Mouse (Mus musculus) forebrain, embryonic 16.5 days (tissue): ENCODE results near the gene Smurf2. TPM values are rescaled to one million over a fixed set of nuclear protein-coding genes. Genes with fewer than 3 reads are reported as not detected.

Experiments used
- ATAC-seq: fragments of 200-750 bp; cut with Nextera tagmentation; 2 replicates; pipeline ENCODE4 v1.8.0; 2017; ENCODE audit warnings: mild to moderate bottlenecking, moderate library complexity
- H3K27ac ChIP-seq: fragments of 300-500 bp; sonication (generic); 2 replicates; pipeline ENCODE4 v1.5.1; 2014; ENCODE audit warnings: low read length, control low read depth
- H3K27me3 ChIP-seq: fragments of 300-500 bp; sonication (generic); replicated peaks from 2 replicates; pipeline ENCODE4 v1.6.1; 2014; ENCODE audit warnings: low read length; ENCODE audit not compliant: control insufficient read depth, insufficient read depth
- H3K36me3 ChIP-seq: fragments of 300-500 bp; sonication (generic); 2 replicates; pipeline ENCODE4 v1.6.1; 2014; ENCODE audit not compliant: control insufficient read depth, insufficient read depth
- H3K4me1 ChIP-seq: fragments of 300-500 bp; sonication (generic); replicated peaks from 2 replicates; pipeline ENCODE4 v1.6.1; 2014; ENCODE audit warnings: low read length; ENCODE audit not compliant: control insufficient read depth, insufficient read depth
- H3K4me2 ChIP-seq: fragments of 300-500 bp; sonication (generic); 2 replicates; pipeline ENCODE4 v1.6.1; 2014; ENCODE audit warnings: mild to moderate bottlenecking, low read length, control low read depth
- H3K4me3 ChIP-seq: fragments of 300-500 bp; sonication (generic); replicated peaks from 2 replicates; pipeline ENCODE4 v1.5.1; 2014; ENCODE audit warnings: mild to moderate bottlenecking, low read length, control low read depth
- H3K9ac ChIP-seq: fragments of 300-500 bp; sonication (generic); replicated peaks from 2 replicates; pipeline ENCODE4 v1.6.1; 2014; ENCODE audit warnings: low read depth, low read length, control low read depth
- H3K9me3 ChIP-seq: fragments of 300-500 bp; sonication (generic); 2 replicates; pipeline ENCODE4 v1.6.1; 2016; ENCODE audit warnings: low read length; ENCODE audit not compliant: control insufficient read depth
- WGBS: fragments of 180-500 bp; shearing (Covaris S2); extraction: QIAGEN DNeasy Blood & Tissue Kit; methylation state at CpG from one replicate; pipeline ENCODE4 v1.1.7; 2014; 5-methylcytosine and 5-hydroxymethylcytosine counted together
- microRNA-seq: library from miRNA; unstranded; fragments of <30 nt; microRNA quantifications from one replicate; pipeline ENCODE4, GENCODE M21; 2017
- polyA plus RNA-seq: library from polyadenylated mRNA; unstranded; fragments of >200 nt; fragmentation: Nextera tagmentation; extraction: Ambion mirVana; gene quantifications from 2 replicates; pipeline ENCODE4 v1.2.1, GENCODE M21; 2015

The Smurf2 gene
- polyA plus RNA-seq, 1 experiment from 2014 or later = 15.0 TPM

DNA sequence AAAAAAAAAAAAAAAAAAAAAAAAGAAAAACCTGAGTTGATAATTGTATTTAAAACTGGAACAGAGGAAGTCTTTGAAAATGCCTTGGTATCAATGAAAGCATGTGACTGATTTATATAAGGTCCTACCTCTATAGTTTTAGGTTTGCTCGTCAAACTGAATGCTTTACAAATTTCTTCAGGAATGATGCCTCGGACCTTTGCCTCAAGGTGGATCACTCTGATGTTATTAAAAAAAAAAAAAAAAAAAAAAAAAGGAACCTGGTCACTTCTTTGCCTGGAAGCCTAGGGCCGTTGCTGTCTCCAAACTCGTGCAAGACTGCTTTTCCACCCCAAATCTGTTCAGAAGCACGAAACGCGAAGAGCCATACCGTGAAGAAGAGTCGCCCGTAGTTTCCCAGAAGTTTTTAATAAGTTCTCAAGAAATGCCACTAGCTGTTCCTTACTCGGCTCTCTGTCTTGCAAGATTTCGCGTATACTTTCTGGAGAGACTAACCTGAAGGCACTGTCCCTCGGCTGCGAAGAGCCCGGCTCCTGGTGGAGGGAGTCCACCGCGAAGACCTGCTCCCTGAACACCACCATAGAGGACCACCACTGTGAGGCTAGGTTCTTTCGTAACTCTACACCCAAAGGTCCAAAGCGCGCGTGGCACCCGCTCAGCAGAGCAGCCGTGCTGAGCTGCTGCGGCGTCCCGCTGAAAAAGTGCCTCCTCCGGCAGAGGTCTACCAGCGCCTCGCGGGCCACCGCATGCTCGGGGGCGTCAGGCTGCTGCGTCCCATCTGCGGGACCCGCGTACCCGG lies 141.7 kb downstream of the Smurf2 start:
- Histone ChIP-seq H3K4me1 (peaks cover 13% of the 10 kb centered on the region), H3K9me3 (no peaks in the 10 kb centered on the region), H3K4me2 (peak overlapping the region; percentile 61), H3K4me3 (peak overlapping the region; percentile 78), H3K36me3 (peaks cover 24% of the 10 kb centered on the region), H3K9ac (peak overlapping the region; percentile 79), H3K27me3 (no peaks in the 10 kb centered on the region), H3K27ac (peak overlapping the region; percentile 92)
- 2% methylated on average over 39 of the region's 39 CpGs for WGBS
- ATAC-seq = peak; percentile 83; the same call in 1 of the 2 replicates

DNA sequence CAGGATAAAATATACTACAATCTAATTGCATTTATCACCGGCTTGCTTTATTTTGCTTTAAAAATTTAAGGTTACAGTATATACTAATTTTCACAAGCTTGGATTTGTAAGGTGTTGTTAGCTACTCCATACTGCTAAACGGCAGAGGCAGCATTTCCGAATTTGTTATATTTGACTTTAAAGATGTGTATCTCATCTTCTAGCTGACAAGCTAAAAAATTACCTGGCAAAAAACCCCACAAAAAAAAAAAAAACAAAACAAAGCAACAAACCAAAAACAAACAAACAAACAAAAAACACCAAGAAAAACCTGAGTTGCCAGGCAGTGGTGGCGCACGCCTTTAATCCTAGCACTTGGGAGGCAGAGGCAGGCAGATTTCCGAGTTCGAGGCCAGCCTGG lies 142.4 kb downstream of the Smurf2 start:
- Histone ChIP-seq H3K27me3 (no peaks in the 10 kb centered on the region), H3K4me1 (peaks cover 13% of the 10 kb centered on the region), H3K36me3 (peaks cover 22% of the 10 kb centered on the region), H3K9ac (no peak overlapping the region), H3K27ac (no peak overlapping the region), H3K4me2 (no peak overlapping the region), H3K4me3 (no peak overlapping the region), H3K9me3 (no peaks in the 10 kb centered on the region)
- ATAC-seq = no peak
- WGBS = 93% methylated on average over 7 of the region's 7 CpGs

DNA sequence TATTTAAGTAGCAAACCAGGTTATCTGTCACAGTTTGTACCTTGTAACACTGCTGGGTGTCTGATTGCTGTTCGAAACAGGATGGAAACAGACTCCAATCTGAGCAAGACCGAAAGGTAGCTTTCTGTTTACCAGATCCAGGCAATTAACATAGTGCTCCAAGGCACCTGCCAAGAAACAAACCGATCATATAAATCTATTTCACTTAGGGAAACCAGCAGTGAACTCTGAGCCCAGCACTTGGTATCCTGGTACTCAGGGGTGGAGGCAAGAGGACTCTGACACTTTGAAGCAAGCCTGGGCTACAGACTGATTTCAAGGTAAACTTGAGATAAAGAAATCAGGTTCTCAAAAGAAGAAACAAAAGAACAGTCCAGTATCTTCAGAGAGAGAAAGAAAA lies 143.1 kb downstream of the Smurf2 start:
- no peak overlapping the region for H3K4me2 ChIP-seq
- WGBS = 91% methylated on average over 3 of the region's 3 CpGs
- H3K4me3 ChIP-seq = no peak overlapping the region
- no peak overlapping the region for H3K27ac ChIP-seq
- no peak overlapping the region for H3K9ac ChIP-seq
- peaks cover 13% of the 10 kb centered on the region for H3K4me1 ChIP-seq
- H3K36me3 ChIP-seq = peaks cover 16% of the 10 kb centered on the region
- no peak for ATAC-seq
- no peaks in the 10 kb centered on the region for H3K9me3 ChIP-seq
- no peaks in the 10 kb centered on the region for H3K27me3 ChIP-seq

DNA sequence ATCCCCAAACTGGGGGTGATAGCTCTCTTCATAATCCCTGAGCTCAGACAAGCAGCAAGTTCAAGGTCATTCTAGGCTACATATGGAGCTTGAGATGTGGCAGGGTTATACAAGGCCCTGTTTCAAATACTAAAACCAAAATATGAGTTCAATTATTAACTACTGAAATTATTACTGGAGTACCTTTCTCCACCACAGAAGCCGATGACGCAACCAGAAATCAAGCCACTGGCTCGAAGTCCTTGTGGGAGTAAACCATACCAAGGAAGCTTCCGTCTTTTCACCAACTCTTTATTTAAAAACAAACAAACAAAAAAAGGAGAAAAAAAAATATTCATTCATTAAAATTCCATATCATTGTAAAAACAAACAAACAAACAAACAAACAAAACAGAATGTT lies 143.6 kb downstream of the Smurf2 start:
- Histone ChIP-seq H3K4me2 (no peak overlapping the region), H3K27me3 (no peaks in the 10 kb centered on the region), H3K9ac (no peak overlapping the region), H3K9me3 (no peaks in the 10 kb centered on the region), H3K4me1 (peaks cover 13% of the 10 kb centered on the region), H3K27ac (no peak overlapping the region), H3K36me3 (peaks cover 15% of the 10 kb centered on the region), H3K4me3 (no peak overlapping the region)
- no peak for ATAC-seq
- WGBS = 95% methylated on average over 4 of the region's 4 CpGs

GRCm38 (mm10) chr11:106773061-106773460 lies 147.5 kb downstream of the Smurf2 start:
- Histone ChIP-seq H3K4me2 (no peak overlapping the region), H3K27ac (no peak overlapping the region), H3K36me3 (peaks cover 23% of the 10 kb centered on the region), H3K4me1 (no peaks in the 10 kb centered on the region), H3K4me3 (no peak overlapping the region), H3K9ac (no peak overlapping the region), H3K9me3 (no peaks in the 10 kb centered on the region), H3K27me3 (no peaks in the 10 kb centered on the region)
- 90% methylated on average over 9 of the region's 9 CpGs for WGBS
- no peak for ATAC-seq

DNA sequence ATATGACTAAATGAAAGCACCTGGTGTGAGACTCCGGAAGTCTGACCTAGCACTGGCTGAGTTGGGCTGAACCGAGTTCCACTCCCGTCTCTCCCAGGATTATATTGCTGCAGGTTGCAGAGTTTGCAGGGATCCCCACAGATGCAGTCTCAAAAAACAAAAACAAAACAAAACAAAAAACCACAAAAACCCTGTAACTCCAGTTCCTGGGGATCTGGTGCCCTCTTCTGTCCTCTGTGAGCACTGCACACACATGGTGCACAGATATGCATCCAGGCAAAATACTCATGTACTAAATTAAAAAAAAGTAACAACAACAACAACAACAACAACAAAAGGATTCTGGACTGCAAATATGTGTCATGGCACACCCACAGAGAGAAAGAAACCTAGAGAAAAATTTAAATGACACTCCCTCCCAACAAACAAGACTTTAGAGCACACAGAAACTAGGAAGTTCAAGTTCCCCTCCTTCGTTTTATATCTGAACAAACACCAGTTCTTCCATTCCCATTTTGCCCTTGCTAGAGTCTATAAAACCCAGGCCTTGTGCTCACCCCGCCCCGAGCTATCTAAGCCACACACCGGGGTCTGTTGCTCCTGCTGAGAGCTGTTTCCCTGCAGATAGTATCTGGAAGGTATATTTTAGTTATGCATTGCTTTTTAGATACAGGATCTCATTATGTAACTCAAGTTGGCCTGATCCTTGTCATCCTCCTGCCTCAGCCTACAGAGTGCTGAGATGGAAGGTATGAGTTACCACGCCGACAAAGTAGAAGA lies 150.1 kb downstream of the Smurf2 start:
- WGBS = 97% methylated on average over 9 of the region's 9 CpGs
- H3K9ac ChIP-seq = no peak overlapping the region
- H3K4me1 ChIP-seq = no peaks in the 10 kb centered on the region
- no peaks in the 10 kb centered on the region for H3K27me3 ChIP-seq
- no peak for ATAC-seq
- H3K36me3 ChIP-seq = peaks cover 29% of the 10 kb centered on the region
- no peak overlapping the region for H3K4me3 ChIP-seq
- no peak overlapping the region for H3K4me2 ChIP-seq
- no peak overlapping the region for H3K27ac ChIP-seq
- no peaks in the 10 kb centered on the region for H3K9me3 ChIP-seq

Small RNA genes within 50 kb of the gene (microRNA-seq; reads per million reads assigned to microRNA genes)
- not detected for gene Gm25994
- gene Gm27322 = 0.83 reads per million
- gene Mir3064 = 11.2 reads per million, percentile 30 among the genes with 10 or more reads in this experiment

Other genes starting within 250 kb of the Smurf2 start
- 14.7 and 18.3 TPM in 2 replicates for gene Pecam1, start 170.1 kb downstream of the Smurf2 start, polyA plus RNA-seq
- gene Milr1, start 169.5 kb downstream of the Smurf2 start, polyA plus RNA-seq = 0.35 and 0.72 TPM in 2 replicates
- 8.8 and 8.9 TPM in 2 replicates for gene Polg2, start 141.2 kb downstream of the Smurf2 start, polyA plus RNA-seq
- 520 and 566 TPM in 2 replicates for gene Ddx5, start 131.5 kb downstream of the Smurf2 start, polyA plus RNA-seq
- gene Cep95, start 131.5 kb downstream of the Smurf2 start, polyA plus RNA-seq = 22.5 and 25.9 TPM in 2 replicates
- 230 and 256 TPM in 2 replicates for gene Kpna2, start 78.8 kb upstream of the Smurf2 start, polyA plus RNA-seq
- 3.8 and 4.3 TPM in 2 replicates for gene 1810010H24Rik, start 105.0 kb upstream of the Smurf2 start, polyA plus RNA-seq
- gene Bptf, start 211.4 kb upstream of the Smurf2 start, polyA plus RNA-seq = 33.2 and 38.8 TPM in 2 replicates